Mouse (Mus musculus) retina, adult 2 months (tissue): ENCODE measurements around the gene Zfp655.
A peak's percentile ranks its signal among the peaks of the same experiment; 100 is the strongest.
"Not testable (repeated sequence)": the region's sequence is repeated elsewhere in the genome, so short reads cannot be mapped to it uniquely, and the experiment has no call there.

Source experiments
- DNase-seq: peaks from one replicate; pipeline ENCODE4 v3.0.0-alpha.2; 2012; ENCODE audit warnings: low read depth, low spot score

Gene Zfp655

DNA sequence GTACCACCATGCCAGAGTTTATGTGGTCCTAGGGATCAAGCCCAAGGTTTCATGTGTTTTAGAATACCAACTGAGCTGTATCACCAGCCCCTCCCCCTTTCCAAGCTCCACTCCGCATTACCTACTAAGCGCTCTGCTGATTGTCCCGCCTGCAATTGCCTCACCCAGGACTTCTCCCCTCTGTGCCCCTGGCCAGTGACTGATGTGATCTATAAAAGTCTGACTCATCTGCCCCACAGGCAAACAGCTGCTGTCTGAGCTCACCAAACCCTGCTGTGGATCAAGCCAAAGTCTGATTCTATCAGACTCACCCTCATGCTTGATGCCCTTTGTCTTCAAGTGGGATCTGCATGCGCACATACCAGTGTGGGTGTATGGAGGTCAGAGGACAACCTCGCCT is 8.7 kb upstream of the Zfp655 start:
- DNase-seq: no peak

DNA sequence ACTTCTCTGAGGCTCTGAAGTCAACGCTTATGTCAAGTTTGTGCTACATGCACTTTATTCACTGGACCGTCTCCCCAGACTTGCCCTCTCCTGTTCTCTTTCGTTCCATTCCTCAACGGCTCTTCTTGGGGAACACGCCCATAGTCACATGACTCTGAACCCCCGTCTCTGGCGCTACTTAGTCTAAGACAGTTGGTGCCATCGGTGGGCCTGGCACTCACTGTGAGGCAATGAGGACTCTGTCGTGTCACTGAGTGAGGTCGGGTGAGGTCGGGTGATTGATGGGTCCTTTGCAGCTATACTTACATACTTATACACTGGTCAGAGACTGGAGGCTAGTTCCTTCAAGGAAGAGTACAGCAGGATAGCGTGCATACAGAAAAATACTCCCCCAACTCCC is 8.1 kb upstream of the Zfp655 start:
- DNase-seq: no peak

DNA sequence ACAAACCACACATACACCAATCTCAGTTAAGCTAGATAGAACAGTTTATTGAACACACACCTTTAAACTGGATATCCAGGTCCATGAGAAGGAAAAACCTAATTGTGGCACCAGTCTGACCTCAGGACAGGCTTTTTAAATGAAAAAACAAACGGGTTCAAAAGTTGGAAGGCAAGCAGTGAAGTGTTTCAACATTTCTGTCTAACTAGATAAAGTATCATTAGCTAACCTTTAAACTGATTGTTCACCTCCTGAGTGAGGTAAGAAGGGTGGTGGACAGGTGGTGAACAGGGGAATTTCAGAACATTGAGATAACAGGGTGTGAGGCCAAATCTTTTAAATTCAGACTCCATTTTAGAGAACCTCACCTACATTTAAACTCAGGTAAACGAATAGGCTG is 5.1 kb upstream of the Zfp655 start:
- no peak for DNase-seq

DNA sequence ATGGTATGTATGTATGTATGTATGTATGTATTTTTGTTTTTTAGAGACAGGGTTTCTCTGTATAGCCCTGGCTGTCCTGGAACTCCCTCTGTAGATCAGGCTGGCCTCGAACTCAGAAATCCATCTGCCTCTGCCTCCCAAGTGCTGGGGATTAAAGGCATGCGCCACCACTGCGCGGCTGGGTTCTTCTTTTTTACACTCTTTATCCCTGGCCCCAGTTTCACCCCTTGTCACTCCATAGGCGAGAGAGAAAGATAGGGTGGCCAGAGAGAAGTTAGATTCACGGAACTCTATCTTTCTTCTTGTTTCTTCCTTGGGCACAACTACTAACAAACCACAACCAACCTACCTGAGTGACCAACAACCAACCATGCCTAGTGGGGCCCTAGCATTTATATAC is 2.2 kb upstream of the Zfp655 start:
- DNase-seq: not testable (repeated sequence)

DNA sequence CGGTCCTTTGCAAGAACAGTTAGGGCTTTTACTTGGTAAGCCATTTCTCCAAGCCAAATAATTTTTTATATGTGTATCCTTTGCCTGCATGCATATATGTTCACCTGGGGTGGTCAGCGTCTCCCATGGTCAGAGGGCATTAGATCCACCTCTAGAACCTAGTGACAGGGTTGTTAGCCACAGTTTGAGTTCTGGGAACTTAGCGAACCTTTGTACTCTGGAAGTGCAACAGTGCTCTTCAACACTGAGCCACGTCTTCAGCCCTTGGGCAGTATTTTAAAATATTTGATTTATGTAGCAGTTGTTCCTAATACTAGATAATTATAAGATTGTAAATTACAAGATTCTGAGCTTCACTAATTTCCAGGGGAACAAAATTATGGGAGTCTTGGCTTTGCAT is 874 bp upstream of the Zfp655 start:
- DNase-seq: no peak

DNA sequence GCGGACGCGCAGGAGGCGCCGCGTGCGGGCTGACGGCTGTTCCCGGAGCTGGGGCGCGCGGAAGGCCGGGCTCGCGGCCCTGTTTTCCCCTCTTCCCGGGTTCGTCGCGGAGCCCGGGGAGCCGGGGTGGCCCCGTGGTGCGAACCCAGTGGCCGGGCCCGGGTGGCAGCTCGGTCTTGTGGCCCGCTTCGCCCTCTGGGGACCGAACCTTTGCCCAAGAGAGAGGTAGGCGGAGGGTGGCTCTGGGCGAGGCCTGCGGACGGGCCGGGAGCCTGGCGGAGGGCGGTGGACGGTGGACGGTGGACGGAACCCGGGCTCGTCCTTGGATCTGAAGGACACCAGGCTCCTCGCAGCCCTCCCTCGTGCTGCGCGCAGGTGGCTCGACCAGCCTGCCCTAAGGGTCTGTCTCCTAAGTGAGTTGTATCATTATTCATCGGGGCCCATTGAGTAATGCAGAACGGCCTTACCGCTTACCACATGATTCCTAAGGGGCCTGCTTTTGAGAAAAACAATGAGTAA is 437 bp downstream of the Zfp655 start:
- DNase-seq: no peak

DNA sequence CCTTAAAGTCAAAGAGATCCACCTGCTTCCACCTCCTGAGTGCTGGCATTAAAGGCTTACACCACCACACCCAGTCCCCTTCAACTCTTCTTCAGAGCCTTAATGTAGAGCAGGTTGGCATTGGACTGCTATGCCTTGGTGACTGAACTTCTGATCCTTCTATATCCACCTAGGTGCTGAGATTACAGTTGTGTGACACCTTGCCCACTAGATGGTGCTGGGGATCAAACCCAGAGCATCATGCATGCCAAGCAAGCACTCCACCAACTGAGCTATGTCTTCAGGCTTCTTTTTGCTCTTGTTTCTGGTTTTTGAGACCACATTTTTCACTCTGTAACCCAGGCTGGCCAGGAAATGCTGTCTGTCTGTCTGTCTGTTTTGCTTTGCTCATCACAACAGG is 3.1 kb downstream of the Zfp655 start:
- DNase-seq: no peak

DNA sequence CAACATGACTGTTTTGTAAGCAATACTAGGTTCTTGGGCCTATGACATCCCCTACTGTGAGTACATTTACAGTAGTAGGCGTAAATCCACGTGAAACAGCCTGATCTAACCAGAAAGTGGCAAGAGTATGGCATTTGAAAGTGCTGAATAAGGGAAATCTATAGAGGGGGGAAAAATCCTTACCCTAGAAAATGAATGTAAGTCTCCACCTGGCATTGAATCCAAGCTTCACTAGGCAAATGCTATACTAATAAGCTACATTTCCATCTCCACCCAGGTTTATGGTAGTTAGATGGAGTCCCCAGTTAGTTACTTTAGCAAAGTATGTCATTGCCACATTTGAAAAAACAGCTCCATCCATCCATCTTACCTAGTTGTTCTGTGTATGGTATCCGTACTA is 18.0 kb downstream of the Zfp655 start:
- DNase-seq: no peak

DNA sequence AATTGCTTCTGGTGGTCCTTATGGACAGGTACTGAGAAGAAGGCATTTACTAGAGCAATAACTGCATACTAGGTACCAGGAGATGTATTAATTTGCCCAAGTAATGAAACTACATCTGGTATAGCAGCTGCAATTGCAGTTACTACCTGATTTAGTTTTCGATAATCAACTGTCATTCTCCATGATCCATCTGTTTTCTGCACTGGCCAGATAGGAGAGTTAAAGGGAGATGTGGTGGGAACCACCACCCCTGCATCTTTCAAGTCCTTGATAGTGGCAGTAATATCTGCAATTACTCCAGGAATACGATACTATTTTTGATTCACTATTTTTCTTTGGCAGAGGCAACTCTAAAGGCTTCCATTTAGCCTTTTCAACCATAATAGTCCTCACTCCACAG is 42.1 kb downstream of the Zfp655 start:
- DNase-seq: not testable (repeated sequence)

DNA sequence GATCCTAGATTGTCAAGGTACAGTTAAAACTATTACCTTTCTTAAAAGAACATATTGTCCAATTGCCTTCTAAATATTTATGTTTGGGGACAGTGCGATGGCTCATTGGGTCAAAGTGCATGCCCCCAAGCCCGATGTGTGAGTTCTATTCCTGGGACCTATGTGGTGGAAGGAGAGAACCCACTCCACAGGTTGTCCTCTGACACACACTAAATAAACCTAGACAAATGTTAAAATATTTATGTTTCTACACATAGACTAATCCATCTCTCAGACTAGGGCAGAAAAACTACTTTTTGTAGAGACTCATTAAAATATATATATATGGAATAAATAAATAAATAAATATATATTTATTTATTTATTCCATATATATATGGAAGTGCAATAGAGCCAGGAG is 48.4 kb downstream of the Zfp655 start:
- no peak for DNase-seq

DNA sequence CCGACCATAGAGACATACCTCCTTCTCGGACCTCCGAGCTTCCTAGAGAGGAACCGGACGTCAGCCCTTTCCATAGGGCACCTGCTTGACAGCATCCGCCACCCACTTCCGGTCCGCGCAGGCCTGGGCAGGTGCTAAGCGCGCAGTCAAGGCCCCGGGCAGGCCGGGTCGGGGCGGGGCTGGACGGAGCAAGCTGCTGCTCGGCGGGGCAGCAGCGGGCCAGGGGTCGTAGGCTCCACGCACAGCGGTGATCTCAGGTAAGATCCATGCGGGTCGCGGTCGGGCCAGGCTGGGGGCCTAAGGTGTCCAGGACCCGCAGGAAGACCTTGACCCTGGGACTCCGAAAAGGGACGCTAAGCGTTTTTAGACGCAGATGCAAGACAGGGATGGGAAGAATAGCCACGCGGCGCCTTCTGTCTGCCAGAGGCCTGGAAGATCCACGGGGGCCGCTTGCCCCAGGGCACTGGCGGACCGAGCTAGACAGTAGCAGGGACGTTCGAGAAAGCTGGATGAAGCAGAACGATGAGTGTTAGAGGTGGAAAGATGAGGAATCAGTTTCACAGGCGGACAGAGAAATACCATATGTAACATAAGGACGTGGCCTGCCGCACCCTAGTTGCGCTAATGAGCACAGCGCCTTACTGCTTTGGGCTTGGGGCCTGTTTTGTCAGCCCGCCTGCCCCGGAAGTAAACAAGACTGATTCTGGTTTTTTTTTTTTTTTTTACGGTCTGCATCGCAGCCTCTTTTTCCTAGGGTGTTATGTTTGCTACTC is 49.0 kb downstream of the Zfp655 start, which contains the start of gene Zscan25:
TSS of gene Zscan25 (plus strand) at position 130 of the 773 bp plus-strand sequence.
- DNase-seq: peak; percentile 90

DNA sequence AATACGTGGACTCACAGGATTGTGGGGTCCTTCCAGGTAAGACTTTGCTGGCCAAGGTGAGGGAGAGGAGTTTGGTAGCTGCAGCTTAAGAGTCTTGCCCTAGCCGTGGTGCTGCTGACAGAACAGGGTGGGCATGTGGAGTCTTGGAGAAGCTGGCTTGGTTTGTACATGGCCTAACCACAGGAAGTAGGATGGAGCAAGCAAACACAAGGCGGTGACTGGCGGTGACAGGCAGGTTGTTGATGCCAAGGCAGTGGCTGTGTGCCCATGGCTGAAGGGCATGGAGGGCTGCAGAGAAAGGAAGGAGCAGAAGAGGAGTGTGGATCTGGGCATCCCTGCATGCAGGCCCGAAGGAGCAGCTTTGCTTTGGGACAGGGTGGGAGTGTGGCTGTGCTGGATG is 56.9 kb downstream of the Zfp655 start:
- DNase-seq: no peak

DNA sequence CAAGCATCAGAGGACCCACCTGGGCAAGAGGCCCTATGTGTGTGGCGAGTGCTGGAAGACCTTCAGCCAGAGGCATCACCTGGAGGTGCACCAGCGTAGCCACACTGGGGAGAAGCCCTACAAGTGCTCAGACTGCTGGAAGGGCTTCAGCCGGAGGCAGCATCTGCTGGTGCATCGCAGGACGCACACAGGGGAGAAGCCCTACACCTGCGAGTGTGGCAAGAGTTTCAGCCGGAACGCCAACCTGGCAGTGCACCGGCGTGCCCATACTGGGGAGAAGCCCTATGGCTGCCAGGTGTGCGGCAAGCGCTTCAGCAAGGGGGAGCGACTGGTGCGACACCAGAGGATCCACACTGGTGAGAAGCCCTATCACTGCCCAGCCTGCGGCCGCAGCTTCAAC is 59.2 kb downstream of the Zfp655 start:
- DNase-seq: no peak

DNA sequence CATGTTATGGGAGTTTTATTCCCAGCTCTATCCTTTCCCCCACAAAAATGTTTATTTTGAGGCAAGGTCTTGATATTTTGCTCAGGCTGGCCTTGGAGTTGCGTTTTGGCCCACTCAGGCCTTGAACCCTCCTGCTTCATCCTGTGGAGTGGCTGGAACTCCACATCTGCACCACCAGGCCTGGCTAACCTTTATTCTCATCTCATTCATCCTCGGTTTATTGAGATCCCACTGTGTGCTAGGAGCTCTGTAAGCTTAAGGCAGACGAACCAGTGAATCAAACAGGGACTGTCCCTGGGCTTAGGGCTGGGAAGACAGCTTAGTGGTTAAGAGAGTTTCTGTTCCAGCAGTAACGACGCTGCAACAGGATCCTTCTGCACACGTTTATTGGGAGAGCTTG is 60.9 kb downstream of the Zfp655 start:
- no peak for DNase-seq
